Mouse (Mus musculus) heart, adult 11 months (tissue): ENCODE results near the gene Ccdc106.
"Not testable (repeated sequence)": the region's sequence is repeated elsewhere in the genome, so short reads cannot be mapped to it uniquely, and the experiment has no call there.

Experiments used
- DNase-seq: peaks from one replicate; pipeline ENCODE4 v3.0.0; 2022

The Ccdc106 gene

DNA sequence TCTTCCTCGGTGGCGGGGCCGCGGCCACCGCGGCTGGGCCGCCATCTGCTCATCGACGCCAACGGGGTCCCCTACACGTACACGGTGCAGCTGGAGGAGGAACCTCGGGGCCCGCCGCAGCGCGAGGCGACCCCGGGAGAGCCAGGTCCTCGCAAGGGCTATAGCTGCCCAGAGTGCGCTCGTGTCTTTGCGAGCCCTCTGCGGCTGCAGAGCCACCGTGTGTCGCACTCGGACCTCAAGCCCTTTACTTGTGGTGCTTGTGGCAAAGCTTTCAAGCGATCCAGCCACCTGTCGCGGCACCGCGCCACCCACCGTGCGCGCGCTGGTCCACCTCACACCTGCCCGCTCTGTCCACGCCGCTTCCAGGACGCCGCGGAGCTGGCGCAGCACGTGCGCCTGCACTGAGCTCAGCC lies 32.6 kb downstream of the Ccdc106 start:
- DNase-seq, result peak; percentile 89

DNA sequence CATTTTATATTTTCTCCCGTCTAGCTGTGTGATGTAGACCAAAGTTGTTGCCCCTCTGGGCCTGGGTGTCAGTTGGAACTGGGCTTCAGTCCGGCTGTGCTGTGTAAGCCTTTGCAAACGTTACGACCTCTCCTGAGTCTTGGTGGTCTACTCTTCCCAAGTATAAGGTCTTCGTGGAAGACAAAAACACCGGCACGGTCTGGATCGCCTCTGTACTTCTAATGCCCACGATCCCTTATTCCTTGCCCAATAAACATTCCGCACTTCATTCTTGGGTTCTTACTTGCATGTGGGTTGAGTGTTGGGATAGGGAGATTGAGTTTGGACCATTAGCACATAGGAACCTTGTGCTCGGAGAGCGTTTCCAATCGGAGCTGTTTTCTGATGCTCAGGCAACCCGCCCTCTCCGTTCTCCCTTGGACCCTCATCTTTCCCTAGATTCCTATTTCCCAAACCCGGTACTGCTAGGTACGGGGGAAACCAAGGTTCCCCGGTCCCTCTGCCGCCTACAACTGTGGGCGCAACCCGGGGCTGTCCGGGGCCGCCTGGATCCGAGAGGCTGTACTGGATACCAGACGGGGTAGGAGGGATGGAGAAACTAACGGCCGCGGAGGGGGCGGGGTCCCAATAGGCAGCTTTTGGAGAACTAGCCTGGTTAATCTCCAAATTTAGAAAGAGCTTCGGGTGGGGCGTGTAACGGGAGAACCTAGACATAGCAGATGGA lies 33.3 kb downstream of the Ccdc106 start:
- DNase-seq, result peak; percentile 89

DNA sequence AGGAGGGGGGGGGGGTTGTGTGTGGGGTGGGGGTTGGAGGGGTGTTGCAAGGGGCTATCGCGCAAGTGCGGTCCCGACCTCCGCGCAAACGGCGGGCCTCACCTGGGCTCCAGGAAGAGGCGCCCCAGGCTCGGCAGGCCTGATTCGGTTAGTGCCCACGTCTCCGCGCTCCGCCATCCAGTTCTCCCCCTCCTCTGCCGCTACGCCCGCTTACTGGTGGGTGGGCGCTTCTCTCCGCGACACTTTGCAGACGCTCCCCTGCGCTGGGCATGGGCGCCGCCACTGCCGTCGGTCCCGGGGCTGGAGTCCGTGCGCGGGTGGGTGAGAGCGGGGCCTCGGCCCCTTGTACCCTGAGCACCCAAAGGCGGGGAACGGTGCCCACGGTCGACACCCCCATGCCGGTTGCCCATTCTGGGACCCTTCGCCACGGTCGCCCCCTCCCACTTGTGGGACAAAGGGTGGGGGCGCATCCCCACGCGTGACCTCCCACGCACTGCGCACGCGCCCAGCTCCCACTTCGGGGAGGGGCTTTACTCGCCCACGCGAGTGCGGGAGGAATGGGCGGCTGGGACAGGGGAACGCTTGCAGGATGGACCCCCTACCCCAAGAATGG lies 36.4 kb downstream of the Ccdc106 start:
- peak; percentile 89 for DNase-seq

- DNase-seq, result no peak
Observed at GRCm38 (mm10) chr7:5057381-5057780, 37.0 kb downstream of the Ccdc106 start.

DNA sequence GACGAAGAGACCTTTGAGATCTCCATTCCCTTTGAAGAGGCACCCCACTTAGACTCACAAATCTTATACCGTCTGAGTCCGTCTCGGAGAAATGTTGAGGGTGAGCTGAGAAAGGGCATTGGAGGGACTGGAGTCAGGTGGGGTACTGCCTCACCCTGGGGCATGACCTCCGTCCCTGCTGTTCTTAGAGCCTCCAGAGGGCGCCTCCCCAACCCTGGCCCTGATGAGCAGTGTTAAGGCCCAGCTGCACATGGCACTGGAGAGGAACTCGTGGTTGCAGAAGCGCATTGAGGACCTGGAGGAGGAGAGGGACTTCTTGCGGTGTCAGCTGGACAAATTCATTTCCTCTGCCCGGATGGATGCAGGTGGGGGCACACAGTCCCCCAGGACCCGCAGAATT lies 37.5 kb downstream of the Ccdc106 start:
- DNase-seq, result peak; percentile 94

GRCm38 (mm10) chr7:5058631-5059030 lies 38.3 kb downstream of the Ccdc106 start:
- DNase-seq, result peak; percentile 84

DNA sequence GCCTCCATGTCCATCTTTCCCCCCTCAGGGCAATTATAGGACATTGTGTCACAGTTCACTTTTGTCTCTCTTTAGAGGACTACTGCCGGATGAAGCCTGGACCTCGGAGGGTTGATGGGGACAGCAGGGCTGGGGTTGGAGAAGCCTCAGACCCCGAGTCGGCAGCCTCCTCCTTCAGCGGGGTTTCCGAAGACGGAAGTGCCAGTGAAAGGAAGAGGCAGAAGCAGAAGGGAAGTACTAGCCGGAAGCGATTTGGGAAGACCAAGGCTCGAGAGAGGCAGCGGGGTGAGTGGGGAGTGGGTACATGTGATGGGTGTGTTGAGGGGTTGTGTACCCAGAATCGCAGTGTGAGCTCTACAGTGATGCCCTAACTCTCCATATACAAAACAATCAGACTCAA lies 39.1 kb downstream of the Ccdc106 start:
- DNase-seq, result peak; percentile 94

DNA sequence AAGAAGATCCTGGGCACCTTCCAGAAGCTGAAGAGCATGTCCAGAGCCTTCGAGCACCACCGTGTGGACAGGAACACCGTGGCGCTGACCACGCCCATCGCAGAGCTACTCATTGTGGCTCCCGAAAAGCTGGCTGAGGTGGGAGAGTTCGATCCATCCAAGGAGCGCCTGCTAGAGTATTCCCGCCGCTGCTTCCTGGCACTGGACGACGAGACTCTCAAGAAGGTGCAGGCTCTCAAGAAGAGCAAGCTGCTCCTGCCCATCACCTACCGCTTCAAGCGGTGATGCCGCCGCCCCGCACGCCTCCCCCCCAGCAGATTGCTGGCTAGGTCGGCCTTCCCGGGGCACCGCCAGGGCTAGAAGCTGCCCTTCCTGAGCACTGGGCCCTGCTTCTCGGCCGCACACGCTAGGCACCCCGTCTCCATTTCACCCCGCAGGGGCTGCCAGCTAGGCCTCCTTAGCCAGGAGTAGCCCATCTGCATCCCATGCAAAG lies 39.9 kb downstream of the Ccdc106 start:
- DNase-seq, result peak; percentile 98

GRCm38 (mm10) chr7:5060944-5061773 lies 40.8 kb downstream of the Ccdc106 start:
- peak; percentile 100 for DNase-seq

GRCm38 (mm10) chr7:5061774-5062359 lies 41.5 kb downstream of the Ccdc106 start, which contains the start of gene U2af2:
Gene U2af2 (plus strand): TSS chr7:5062143.
- DNase-seq, result peak; percentile 99

GRCm38 (mm10) chr7:5062360-5063001 lies 42.1 kb downstream of the Ccdc106 start:
- no peak for DNase-seq

GRCm38 (mm10) chr7:5064886-5065285 lies 44.5 kb downstream of the Ccdc106 start:
- DNase-seq, result no peak

DNA sequence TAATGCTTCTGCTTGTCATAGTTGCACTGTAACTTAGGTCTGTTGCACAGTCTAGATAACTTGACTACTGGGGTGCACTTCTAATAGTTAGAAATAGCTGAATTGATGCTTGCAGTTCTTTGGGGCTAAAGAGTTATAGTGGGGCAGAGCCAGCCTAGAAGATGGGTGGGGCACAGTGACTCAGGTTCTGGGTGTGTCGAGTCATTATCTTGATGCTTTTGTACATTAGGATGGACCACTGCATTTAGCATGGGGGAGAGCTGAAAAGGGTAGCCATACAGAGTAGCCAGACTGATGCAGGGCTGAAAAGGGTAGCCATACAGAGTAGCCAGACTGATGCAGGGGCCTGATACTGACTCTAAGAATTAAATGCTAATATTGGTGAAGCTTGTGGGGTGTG lies 53.2 kb downstream of the Ccdc106 start:
- no peak for DNase-seq

DNA sequence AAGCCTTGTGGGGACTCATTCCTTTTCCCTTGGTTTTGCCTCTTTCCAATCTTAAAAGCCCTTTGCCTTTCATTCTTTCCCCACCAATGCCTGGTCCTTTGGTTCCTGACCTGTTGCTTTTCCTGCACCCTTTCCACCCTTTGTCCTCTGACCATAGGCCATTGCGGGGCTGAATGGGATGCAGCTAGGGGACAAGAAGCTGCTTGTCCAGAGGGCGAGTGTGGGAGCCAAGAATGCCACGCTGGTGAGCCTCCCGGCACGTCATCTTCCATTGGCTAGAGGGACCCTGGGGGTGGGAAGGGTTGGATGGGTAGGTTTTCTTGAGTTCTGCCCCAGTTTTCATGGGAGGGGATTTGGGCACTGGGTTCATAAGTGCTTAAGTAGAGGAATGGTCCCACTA lies 54.6 kb downstream of the Ccdc106 start:
- no peak for DNase-seq

- DNase-seq, result no peak
Observed at GRCm38 (mm10) chr7:5076931-5077330, 56.6 kb downstream of the Ccdc106 start.

- not testable (repeated sequence) for DNase-seq
Observed at GRCm38 (mm10) chr7:5079365-5080009, 59.1 kb downstream of the Ccdc106 start.

DNA sequence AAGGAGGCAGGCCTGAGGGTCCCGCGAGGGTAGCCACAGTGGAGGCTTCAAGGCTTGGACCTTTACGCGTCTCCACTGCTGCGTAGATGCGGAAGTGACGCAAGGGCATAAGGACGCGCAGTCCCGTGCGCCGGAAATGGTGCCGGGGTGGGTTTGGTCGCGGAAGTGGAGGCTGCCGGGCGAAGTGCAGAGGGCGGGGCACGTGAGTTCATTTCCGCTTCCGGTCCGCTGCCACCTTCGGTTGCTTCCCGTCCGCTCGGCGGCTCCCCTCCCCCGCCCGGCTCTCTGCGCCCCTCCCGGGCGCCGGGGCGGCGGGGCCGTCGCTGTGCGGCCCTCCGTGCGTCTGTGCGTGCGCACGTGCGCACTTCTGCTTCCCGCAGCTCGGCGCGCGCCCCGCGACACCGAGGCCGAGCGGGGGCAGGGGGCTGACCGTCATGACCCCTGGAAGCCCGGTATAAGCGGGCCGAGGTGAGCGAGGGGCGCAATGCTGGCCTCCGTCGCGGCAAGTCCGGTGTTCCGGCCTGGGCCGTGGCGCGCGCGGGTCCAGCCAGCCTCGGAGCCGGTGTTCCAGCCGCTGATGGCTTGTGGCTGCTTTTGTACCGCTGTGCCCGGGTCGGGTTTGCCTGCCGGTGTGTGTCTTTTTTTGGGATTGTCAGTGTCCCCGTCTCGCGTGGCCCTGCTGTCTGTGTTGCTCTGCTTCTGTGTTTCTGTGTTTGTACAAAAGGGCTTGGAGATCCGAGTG lies 59.8 kb downstream of the Ccdc106 start, which contains the start of gene Epn1:
Gene Epn1, plus strand, starts transcription at position 226 of the 742 bp plus-strand sequence.
- peak; percentile 99 for DNase-seq

- DNase-seq, result no peak
Observed at GRCm38 (mm10) chr7:5080815-5081214, 60.5 kb downstream of the Ccdc106 start.

DNA sequence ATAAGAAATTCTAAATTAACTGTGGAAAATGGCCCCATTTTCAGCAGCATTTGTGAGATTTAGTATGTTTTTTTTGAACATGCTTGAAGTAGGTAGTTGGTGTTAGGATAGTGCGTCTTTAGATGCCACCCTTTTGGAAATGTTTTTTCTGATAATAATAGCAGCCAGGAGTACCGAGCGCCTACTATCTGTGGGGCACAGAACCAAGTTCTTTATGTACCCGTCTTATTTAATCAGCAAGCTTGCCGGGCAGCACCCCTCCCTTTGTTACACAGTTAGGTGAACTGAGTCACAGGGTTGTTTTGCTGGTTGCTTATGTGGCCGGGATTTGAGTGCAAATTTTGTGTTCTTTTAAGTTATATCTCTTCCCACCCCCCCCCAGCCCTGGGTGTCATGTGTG lies 60.9 kb downstream of the Ccdc106 start:
- DNase-seq, result no peak

DNA sequence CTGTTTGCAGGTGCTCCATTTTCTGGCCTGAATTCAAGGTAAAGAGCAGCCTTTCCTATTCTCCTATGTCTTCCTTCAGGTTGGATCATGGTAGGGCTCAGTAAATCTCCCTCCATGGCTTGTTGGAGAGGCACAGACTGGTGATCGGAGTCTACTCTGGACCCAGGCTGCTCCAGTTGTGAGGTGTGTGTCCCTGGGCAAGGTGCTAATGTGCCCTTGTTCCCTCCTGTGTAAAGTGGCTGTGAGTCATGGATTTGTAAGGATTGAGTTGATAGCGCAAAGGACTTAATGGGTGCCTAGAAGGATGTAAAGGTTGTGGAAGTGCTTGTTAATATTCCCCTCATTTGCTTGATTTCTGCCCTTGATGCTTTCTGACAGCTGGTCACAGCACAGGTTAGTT lies 61.6 kb downstream of the Ccdc106 start:
- no peak for DNase-seq
